Mouse (Mus musculus) small intestine, adult 2 months (tissue): ENCODE results near the gene Prkcg.
A peak's percentile ranks its signal among the peaks of the same experiment; 100 is the strongest.

Experiments used
- CTCF ChIP-seq: fragments of 200-500 bp; IDR thresholded peaks from 2 replicates; pipeline ENCODE4 v1.5.1; 2012; ENCODE audit warnings: low read depth, mild to moderate bottlenecking, control low read depth, inconsistent platforms, low read length, moderate library complexity, mixed read lengths; ENCODE audit not compliant: insufficient replicate concordance, insufficient read length; ENCODE audit errors: extremely low read depth
- POLR2A ChIP-seq: fragments of 200-500 bp; IDR thresholded peaks from 2 replicates; pipeline ENCODE4 v1.6.1; 2012; ENCODE audit warnings: low read depth, mild to moderate bottlenecking, control low read depth, inconsistent platforms, low read length, moderate library complexity

GRCm38 (mm10) chr7:3290257-3291033 lies 1.5 kb downstream of the Prkcg start:
- TF ChIP-seq CTCF (no peak), POLR2A (peak; percentile 33; the same call in 1 of the 2 replicates)
